Mouse (Mus musculus): ENCODE measurements around the gene Prkcb.

Prkcb gene

GRCm38 (mm10) chr7:122320843-122321544 lies 32.4 kb downstream of the Prkcb start:
- DNase-seq (ENCODE audit: low spot score), result no peak

GRCm38 (mm10) chr7:122322038-122322690 lies 33.6 kb downstream of the Prkcb start:
- DNase-seq (ENCODE audit: low spot score), result no peak

- DNase-seq (ENCODE audit: low spot score), result no peak
Measured at GRCm38 (mm10) chr7:122327942-122328341, 39.4 kb downstream of the Prkcb start.

DNA sequence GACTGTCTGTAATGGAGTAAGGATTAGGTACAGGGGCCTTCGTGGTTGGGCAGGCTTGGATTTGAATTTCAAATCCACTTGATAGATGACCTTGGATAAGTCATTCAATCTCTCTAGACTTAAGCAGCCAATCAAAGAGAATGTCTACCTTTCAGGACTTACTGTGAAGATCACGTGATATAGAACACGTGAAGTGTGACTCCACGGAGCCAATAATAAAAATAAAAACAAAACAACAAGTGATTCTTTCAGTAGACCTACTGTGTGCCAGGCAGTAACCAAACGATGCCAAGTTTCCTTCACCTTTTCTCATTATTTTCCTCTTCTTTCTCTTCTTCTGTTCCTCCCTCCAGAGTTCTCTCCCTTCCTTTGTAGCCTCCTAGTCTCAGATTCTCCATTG lies 39.9 kb downstream of the Prkcb start:
- DNase-seq (ENCODE audit: low spot score), result no peak

GRCm38 (mm10) chr7:122329588-122329987 lies 41.0 kb downstream of the Prkcb start:
- DNase-seq (ENCODE audit: low spot score), result no peak

DNA sequence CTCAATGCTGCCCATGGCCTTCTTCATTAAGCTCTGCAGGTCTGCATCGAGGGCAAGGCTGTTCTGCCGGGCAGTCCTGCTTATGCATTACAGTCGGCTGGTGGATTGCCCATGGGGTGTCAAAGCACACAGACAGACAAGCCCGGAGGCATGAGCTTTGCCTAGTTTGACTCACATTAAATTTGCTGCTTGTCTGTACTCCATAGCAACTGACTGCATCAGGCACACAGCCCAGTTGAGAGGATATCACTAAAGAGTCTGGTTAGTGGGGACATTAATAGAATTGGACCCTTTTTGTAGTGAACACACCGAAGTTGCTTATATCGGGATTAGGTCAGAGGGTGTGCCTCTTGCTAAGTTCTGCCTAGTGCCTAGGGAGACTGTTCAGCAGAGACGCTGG lies 45.1 kb downstream of the Prkcb start:
- no peak for DNase-seq (ENCODE audit: low spot score)

DNA sequence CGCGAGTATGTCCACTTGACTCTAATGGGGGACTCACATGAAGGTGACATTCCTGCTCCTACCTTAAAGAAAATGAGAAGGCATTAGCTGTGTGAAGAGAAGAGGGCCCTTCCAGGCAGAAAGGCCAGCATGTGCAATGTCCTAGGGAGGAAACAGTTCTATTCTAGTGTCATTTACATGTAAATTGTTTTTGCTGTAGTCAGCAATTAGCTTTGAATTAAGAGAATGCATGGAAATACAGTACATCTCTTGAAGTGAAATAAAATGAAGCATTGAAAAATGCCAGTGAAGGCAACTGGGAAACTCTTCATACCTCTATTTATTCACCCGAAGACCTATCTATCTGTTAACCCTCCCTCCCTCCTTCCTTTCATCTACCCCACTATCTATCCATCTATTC lies 48.8 kb downstream of the Prkcb start:
- no peak for DNase-seq (ENCODE audit: low spot score)

DNA sequence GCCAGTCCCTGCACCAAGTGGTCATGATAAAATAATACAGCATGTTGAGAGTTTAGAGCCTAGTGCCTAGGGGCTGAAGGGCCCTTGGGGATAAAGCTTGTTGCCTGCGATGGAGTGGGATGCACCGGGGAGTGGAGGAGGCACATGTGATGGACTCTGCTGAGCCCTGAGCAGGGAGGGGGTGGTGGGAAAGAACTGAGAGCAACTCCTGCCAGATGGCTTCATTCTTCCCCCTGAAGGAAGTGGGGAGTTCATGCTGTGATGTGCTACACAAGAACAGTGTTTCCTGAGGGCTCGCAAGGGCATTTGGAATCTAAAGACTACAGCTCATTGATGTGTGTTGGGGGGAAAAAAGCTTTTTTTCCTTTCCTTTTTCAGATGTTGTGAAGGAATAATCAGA lies 49.5 kb downstream of the Prkcb start:
- no peak for DNase-seq (ENCODE audit: low spot score)

GRCm38 (mm10) chr7:122339476-122339875 lies 50.9 kb downstream of the Prkcb start:
- no peak for DNase-seq (ENCODE audit: low spot score)

DNA sequence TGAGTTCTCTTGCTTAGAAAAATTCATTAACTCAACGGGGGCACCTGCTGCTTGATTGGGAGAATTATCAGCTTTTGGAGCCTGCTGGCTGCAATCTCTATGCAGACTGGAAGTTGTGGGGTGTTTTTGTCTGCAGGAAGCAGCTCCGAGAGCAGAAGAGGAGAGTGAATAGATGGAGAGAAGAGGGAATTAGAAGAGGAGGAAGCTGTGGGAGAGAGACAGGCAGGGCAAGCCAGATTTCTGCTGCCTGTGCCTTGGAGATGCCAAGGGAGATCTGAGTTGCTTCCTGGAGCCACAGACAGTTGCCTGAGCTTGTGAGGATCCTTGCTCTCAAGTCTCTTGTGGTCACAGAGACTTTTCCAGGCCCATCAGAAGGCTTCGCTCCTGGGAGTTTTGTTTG lies 53.3 kb downstream of the Prkcb start:
- no peak for DNase-seq (ENCODE audit: low spot score)

DNA sequence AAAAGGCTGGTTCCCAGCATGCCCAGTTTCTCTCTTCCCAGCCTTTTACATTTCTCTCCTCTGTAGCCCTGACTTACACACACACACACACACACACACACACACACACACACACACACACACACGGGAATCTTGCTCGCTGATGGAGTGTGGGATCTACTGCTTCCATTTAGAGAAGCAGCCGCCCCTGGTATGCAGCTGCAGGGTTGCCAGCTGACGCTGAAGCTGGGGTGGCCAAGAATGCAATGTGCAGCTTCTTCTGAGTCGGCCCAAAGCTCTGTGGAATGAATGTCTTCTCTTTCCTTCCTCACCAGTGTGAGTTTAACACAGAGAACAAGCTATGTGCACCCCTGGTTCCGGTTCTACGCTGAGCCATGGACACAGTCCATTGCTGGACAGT lies 56.1 kb downstream of the Prkcb start:
- DNase-seq (ENCODE audit: low spot score), result no peak

DNA sequence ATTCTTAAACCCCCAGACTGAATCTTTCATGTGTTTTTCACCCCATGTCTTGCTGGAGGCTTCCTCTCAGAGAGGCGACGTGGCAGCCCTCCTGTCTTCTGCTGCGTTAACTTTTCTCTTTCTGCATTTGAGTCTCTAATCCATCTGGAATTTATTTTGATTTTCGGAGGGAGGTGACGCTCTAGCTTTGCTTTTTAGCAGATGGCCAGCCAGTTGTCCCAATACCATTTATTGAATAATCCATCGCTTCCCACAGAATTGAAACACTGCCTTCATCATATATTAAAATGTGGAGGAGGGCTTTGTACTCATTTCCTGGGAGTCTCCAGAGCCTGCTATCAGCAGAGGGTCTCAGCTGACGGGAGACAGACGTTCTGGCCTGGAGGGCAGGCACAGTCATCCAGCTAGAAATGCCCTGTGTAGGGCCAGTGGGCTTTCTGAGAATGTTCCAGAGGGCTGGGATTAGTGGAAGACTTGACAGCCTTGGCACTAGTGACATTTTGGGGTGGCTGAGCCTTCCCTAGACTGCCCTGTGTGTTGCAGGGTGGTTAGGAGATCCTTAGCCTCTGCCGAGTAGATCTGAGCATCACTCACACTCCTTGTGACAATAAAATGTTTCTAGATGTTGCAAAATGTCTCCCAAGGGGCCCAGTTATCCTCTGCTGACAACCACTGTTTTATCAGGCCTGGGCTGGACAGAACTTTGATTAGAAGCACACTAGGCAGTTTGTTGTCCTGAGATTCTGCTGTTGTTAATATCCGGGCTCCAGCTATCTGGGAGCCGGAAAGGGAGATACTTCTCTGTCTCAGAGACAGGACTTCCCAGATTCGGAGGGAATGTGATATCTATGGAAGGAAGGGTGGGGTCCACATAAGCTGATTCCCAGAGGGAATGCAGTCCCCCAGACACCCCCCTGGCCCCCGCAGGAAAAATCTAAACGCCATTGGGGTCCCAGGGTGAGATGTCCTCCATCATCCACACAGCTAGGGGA lies 58.0 kb downstream of the Prkcb start:
- DNase-seq (ENCODE audit: low spot score), result no peak

DNA sequence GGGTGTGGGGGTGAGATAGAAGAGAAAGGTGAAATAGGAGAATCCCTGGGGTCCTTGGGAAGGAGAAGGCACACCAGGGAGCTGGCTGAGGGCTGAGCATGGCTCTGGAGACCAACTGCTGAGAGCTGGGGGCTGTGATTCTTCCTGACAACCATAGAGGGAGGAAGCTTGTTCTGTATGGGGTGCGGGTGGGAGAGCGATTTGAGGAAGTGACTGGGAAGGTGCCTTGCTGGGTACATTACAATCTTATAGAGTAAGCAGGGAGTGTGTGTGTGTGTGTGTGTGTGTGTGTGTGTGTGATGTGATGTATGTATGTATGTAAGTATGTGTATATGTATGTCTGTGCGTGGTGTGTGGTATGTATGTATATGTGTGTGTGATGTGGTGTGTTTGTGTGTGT lies 58.9 kb downstream of the Prkcb start:
- DNase-seq (ENCODE audit: low spot score), result no peak

DNA sequence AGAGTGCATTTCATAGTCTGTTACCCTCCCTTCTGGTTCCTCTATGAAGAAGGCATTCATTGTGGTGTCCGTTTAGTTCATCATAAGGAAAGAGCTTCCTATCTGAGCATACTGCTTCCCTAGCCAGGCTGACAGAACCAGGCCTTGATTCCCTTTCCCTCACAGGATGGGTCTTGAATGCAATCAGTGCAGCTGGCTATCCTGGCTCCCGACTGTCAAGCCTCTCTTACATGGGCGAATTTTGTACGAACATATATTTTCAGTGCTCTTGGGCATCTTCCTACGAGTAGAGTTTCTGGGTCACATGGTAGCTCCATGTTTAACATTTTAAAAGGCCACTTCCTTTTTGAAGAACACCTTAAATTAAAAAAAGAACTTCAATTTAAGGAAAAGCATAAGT lies 61.4 kb downstream of the Prkcb start:
- no peak for DNase-seq (ENCODE audit: low spot score)

- DNase-seq (ENCODE audit: low spot score), result no peak
Measured at GRCm38 (mm10) chr7:122350741-122351140, 62.2 kb downstream of the Prkcb start.

GRCm38 (mm10) chr7:122351816-122352215 lies 63.3 kb downstream of the Prkcb start:
- no peak for DNase-seq (ENCODE audit: low spot score)

DNA sequence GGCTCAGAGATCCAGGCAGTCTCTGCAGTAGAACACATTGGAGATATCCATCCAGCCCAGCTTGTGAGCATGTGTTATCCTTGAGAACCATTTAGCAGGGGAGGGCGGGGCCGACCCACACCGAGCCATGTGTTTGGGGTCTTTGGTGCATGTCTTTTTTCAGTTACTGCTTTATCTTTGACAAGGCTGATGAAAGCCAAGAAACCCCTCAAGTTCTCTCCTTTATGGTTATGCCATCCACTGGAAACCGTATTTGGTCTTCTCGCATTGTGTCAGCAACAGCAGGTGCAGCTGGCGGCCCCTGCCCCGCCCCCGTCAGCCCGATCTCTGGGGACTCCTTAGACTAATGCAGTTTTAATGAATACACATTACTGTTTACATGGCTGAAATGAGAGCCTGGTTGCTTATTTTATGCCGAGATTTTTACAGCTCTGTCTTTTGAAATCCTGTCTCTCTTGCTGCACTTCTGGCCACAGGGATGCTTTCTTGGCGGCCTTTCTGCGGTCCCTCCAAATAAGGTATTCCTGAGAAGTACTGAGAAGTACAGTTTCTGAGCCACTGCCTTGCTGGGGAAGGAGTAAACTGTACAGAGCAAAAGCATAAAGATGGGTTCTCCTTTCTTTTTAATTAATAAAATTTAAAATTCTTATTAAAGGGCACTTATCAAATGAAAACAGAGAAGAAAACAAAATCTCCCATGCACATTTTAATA lies 64.2 kb downstream of the Prkcb start:
- no peak for DNase-seq (ENCODE audit: low spot score)

DNA sequence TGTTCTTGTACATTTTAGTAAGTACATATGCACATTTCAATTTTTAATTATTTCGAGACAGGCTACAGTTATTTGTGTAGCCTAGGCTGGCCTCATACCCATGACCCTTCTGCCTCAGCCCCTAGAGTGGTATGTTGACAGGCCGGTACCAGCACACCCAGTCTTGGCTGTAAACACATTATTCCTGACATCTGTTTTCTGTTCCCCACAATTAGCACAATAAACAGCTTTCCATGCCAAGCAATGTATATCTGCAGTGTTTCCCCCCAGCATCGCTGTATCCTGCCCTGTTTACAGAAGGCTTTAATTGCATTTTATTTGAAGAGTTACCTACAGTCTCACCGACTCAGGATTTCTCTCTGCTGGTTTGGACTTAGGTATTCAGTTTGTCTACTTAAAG lies 64.8 kb downstream of the Prkcb start:
- DNase-seq (ENCODE audit: low spot score), result no peak

DNA sequence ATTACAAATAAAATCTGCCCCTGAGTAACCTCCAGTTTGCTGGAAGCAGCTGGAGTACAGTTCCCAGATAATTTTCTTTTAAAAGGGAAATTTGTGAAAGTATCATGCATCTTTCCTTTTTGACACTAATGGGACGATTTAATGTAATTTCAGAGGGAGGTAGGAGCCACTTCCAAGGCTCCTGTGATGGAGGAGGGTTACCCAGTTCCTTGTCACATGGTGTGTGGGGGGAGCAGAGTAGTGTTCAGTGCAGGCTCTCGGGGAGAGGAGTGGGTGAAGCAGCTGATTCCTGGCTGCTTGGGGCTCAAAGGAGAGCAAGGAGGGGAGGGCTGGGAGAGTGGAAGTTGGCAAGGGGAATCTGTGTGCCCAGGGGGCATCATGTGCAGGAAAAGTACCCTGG lies 68.4 kb downstream of the Prkcb start:
- no peak for DNase-seq (ENCODE audit: low spot score)

- no peak for DNase-seq (ENCODE audit: low spot score)
Measured at GRCm38 (mm10) chr7:122357847-122358246, 69.3 kb downstream of the Prkcb start.

DNA sequence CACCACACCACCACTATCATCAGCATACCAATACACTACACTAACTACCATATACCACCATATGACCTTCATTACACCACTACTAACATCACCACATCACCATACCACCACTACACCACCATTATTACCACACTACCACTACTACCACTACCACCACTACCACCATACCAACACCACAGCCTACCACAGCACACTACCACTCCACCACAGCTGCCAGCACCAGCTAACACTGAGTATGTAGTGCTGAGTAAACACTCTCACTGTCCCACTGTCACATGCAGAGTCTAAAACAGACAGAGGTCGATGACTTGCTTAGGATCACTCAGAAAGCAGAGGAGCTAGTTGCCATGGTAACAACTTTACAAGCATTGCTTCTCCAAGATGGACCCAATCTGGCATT lies 78.1 kb downstream of the Prkcb start:
- DNase-seq (ENCODE audit: low spot score), result no peak

Data from embryo, embryonic 10 days (tissue).